Mouse (Mus musculus): ENCODE results near the gene Med18. TPM values are rescaled to one million over a fixed set of nuclear protein-coding genes. Genes with fewer than 3 reads are reported as not detected.
"Not testable (repeated sequence)": the region's sequence is repeated elsewhere in the genome, so short reads cannot be mapped to it uniquely, and the experiment has no call there.

The Med18 gene
- total RNA-seq, 2 experiments from 2014 or later: 9.2 to 9.4 TPM

DNA sequence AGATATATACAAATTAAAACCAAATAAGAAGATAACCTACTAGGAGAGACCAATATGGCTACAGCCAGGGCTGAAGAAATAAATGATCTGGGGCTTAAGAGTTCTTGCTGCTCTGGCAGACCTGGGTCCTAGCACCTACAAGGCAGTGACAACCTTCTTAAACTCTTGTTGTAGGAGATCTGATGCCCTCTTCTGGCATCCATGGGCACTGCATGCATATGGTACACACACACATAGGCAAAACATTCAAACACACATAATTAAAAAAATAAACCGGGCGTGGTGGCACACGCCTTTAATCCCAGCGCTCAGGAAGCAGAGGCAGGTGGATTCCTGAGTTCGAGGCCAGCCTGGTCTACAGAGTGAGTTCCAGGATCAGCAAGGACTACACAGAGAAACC lies 39.0 kb downstream of the Med18 start:
- DNase-seq (ENCODE audit: extremely low spot score in 1 of 2, low spot score in 1 of 2): no peak

DNA sequence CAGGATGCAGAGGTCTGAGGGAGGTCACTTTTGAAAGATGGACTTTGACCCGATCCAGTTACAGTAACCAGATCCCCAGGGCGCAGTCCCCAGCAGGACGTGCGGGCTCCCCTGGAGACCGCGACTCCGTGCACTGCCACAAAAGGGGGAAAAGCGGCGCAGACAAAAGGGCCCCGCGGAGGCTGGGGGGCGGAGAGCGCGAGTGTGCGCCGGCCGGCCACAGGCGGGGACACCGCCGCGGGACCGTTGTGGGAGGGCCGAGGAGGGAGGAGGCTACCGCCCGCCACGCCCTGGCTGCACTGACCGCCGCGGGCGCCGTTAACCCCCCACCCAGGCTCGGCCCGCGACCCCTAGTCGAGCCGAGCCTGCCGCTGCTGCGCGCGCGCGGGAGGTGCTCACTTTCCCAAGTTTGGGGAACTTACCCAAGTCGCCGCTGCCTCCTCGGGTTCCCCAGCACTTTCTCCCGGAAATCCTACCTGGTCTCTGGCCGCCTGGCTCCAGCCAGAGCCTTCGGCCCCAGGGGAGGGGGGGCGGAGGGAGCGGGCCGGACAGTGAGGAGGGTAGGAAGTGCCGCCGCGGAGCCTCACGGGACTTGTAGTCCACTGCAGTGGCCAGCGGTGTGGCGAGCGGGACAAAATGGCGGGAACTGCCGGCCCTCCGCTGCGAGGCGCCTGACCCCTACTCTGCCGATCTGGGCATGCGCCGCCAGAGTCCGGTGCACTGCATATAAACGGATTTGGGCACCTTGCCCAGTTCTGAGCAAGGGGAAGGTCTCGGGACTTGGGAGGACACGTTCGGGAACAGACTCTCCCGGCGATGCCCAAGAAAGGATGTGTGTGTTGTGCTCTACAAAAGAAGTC lies 41.6 kb downstream of the Med18 start, which contains the start of gene Phactr4:
Phactr4 (minus strand) TSS at position 567 of the 860 bp plus-strand sequence.
- DNase-seq (ENCODE audit: extremely low spot score in 1 of 2, low spot score in 1 of 2): peak; percentile 80 to 81

DNA sequence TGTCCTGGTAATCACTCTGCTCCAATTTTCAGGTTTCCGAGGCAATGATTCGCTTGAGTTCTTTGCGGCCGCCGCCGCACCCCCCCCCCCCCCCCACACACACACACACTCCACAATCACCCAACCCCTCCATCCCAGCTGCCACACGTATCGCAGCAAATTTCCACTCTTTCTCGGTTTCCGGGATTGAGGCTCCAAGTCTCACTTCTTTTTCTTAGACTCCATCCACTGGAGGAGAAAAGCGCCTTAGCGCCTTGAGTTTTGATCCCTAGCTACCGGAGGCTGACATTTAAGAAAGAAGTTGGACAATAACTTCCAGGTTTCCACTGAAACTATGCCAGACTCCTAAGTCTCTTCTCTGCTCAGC lies 42.2 kb downstream of the Med18 start:
- DNase-seq (ENCODE audit: extremely low spot score in 1 of 2, low spot score in 1 of 2): no peak

DNA sequence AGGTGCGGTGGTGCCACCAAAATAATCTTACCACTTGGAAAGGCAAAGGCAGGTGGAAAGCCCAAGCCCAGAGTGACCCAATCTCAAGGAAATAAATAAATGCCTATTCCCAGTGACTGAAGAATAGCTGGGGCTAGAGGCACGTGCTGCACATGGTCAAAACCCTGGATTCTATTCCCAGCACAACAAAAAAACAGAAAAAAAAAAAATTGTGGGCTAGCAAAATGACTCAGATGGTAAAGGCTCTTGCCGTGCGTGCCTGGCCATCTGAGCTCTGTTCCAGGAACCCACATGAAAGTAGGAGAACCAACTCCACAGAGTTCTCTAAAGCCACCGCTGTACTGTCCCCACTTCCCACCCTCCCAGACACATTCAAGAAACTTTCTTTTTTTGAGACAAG lies 43.2 kb downstream of the Med18 start:
- no peak for DNase-seq (ENCODE audit: extremely low spot score in 1 of 2, low spot score in 1 of 2)

DNA sequence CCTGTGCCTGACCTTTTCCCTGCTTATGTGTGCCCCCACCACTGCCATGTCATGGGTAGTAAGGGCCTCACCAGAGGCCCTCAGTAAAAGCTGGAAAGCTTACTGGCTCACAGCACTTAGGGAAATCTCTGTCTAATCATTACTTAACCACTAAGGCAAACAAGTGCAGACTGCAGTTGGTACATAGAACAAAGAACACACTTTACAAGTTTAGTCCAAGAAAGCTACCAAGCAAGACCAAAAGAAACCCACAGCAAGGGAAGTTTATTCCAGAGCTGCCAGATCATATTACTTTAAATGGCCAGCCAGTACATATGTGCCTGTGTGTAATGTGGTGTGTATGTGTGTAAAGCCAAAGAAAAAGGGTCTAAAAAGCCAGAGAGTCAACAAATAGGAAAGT lies 47.8 kb downstream of the Med18 start:
- DNase-seq (ENCODE audit: extremely low spot score in 1 of 2, low spot score in 1 of 2): no peak

DNA sequence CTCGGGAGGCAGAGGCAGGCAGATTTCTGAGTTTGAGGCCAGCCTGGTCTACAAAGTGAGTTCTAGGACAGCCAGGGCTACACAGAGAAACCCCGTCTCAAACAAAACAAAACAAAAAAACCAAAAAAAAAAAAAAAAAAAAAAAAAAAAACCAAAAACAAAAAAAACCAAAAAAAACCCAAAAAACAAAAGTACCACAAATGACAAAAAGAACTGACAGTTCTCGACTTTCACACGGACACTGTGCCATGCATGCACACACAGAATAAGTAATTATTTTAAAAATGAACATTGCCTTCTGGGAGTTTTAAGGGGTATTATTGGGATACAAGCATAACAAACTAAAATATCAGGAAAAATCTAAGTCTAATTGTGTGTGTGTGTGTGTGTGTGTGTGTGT lies 50.5 kb downstream of the Med18 start:
- DNase-seq (ENCODE audit: extremely low spot score in 1 of 2, low spot score in 1 of 2): not testable (repeated sequence)

DNA sequence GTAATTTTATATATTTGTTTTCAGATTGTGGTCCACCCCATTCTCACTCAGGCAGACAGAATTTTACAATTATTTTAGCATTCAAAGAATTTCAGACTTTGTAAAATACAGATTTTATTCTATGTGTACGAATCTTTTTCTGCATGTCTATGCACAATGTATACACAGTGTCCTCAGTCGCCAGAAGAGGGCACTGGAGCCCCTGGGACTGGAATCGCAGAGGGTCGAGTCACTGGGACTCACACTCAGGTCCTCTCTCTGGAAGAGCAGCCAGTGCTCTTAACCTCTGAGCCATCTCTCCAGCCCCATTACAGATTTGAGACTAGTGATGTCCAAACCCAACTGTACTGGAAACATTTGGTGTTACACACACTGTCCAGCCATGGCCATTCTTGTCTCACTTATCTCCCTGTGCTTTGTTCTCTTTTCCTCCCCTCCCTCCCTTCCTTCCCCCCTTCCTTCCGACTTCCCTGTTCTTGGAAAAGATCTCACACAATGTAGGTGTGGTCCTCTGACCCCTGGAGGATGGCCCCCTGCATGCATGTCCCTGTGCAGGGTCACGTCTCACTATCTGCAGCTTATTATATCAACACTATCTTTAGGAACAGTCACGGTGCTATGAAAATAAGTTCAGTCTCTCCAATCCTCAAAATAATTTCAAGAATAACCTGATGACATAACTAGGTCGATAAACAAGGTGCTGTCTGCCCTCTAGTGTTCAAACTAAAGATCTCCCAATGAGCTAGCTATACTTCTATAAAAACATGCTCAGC lies 52.2 kb downstream of the Med18 start:
- no peak for DNase-seq (ENCODE audit: extremely low spot score in 1 of 2, low spot score in 1 of 2)

DNA sequence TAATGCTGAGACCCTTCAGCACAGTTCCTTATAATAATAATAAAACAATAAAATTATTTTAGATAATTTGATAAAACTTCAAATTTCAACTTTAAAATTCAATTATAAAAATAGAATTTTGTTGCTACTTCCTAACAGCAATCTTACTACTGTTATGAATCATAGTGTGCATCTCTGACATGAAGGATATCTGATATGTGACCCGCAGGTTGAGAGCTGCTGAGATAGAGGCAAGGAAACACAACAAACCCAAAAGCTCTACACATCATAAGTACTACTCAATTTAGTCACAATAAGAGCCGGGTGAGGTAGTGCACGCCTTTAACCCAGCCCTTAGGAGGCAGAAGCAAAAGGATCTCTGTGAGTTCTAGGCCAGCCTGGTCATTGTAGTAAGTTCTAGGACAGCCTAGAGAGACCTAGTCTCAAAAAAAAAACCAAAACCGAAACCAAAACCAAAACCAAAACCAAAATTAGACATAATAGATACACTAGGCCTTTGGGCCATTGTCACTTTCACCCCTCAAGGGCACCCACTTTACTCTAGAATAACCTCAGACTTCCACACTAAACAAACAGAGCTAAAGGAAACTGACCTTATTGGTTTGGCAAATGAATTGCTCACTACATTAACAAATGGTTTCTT lies 54.0 kb downstream of the Med18 start:
- no peak for DNase-seq (ENCODE audit: extremely low spot score in 1 of 2, low spot score in 1 of 2)

Other genes starting within 250 kb of the Med18 start
- gene Gmeb1, start 202.3 kb downstream of the Med18 start, total RNA-seq (2021): 10 to 100 TPM; 21.9 to 26.9 TPM
- 10 to 100 TPM; 19.2 to 26.8 TPM for gene Taf12, start 189.5 kb downstream of the Med18 start, total RNA-seq (2021)
- gene Rab42, start 160.5 kb downstream of the Med18 start, total RNA-seq (2021): 1 to 10 TPM; 1.7 TPM
- 10 to 100 TPM; 19.6 to 23.2 TPM for gene Trnau1ap, start 134.4 kb downstream of the Med18 start, total RNA-seq (2021)
- 10 to 100 TPM; 11.1 to 13.1 TPM for gene Rcc1, start 110.3 kb downstream of the Med18 start, total RNA-seq (2021)
- gene Phactr4, start 41.4 kb downstream of the Med18 start, total RNA-seq (2021): 10 to 100 TPM in 1 of 2 experiments, 1 to 10 TPM in 1; 9.5 to 10.7 TPM
- gene Sesn2, start 46.6 kb upstream of the Med18 start, total RNA-seq (2021): 10 to 100 TPM; 13.2 to 13.3 TPM
- gene Atpif1, start 69.7 kb upstream of the Med18 start, total RNA-seq (2021): 100 to 1,000 TPM; 461 to 496 TPM
- gene Dnajc8, start 71.6 kb upstream of the Med18 start, total RNA-seq (2021): 10 to 100 TPM; 84.5 to 88.5 TPM
- 1 to 10 TPM; 1.4 to 1.9 TPM for gene Ptafr, start 100.1 kb upstream of the Med18 start, total RNA-seq (2021)
- gene Eya3, start 175.1 kb upstream of the Med18 start, total RNA-seq (2021): 10 to 100 TPM; 23.6 to 25.4 TPM